Mouse (Mus musculus) gastrocnemius, adult 8-10 months (tissue): ENCODE data around the gene Sez6. TPM values are rescaled to one million over a fixed set of nuclear protein-coding genes. Genes with fewer than 3 reads are reported as not detected.
A peak's percentile ranks its signal among the peaks of the same experiment; 100 is the strongest.

Experiments
- DNase-seq, 2 experiments: peaks; one replicate each; pipeline ENCODE4 v3.0.0; 2022; ENCODE audit warnings: low spot score in 2 of 2
- total RNA-seq, 4 experiments: library from RNA; stranded (reverse); gene quantifications; 2 replicates each; pipeline ENCODE4 v1.2.4; 2022

Gene Sez6
- total RNA-seq, 4 experiments from 2014 or later, result 0.21 to 0.29 (median 0.24) TPM; not detected in 1

GRCm38 (mm10) chr11:77904707-77905106 lies 25.9 kb upstream of the Sez6 start:
- DNase-seq, result no peak

GRCm38 (mm10) chr11:77906097-77906687 lies 24.4 kb upstream of the Sez6 start:
- no peak for DNase-seq

GRCm38 (mm10) chr11:77906747-77907174 lies 23.8 kb upstream of the Sez6 start:
- no peak for DNase-seq

- no peak for DNase-seq
Observed at GRCm38 (mm10) chr11:77908468-77908867, 22.1 kb upstream of the Sez6 start.

- DNase-seq, result no peak
Observed at GRCm38 (mm10) chr11:77909376-77909775, 21.2 kb upstream of the Sez6 start.

GRCm38 (mm10) chr11:77909776-77910175 lies 20.8 kb upstream of the Sez6 start:
- no peak for DNase-seq

- no peak for DNase-seq
Observed at GRCm38 (mm10) chr11:77913505-77913904, 17.1 kb upstream of the Sez6 start.

GRCm38 (mm10) chr11:77914598-77915260 lies 15.9 kb upstream of the Sez6 start:
- no peak for DNase-seq

- DNase-seq, result no peak
Observed at GRCm38 (mm10) chr11:77916741-77917140, 13.9 kb upstream of the Sez6 start.

GRCm38 (mm10) chr11:77917166-77917565 lies 13.4 kb upstream of the Sez6 start:
- peak in 1 of 2 experiments; percentile 12 for DNase-seq

GRCm38 (mm10) chr11:77923285-77923684 lies 7.3 kb upstream of the Sez6 start:
- no peak for DNase-seq

- no peak for DNase-seq
Observed at GRCm38 (mm10) chr11:77925836-77926657, 4.6 kb upstream of the Sez6 start.

- no peak for DNase-seq
Observed at GRCm38 (mm10) chr11:77926666-77927065, 3.9 kb upstream of the Sez6 start.

- no peak for DNase-seq
Observed at GRCm38 (mm10) chr11:77927837-77928236, 2.8 kb upstream of the Sez6 start.

GRCm38 (mm10) chr11:77931541-77932433 lies 1.2 kb downstream of the Sez6 start:
- DNase-seq, result no peak

GRCm38 (mm10) chr11:77932576-77932975 lies 2.0 kb downstream of the Sez6 start:
- no peak for DNase-seq

- DNase-seq, result no peak
Observed at GRCm38 (mm10) chr11:77934111-77934521, 3.5 kb downstream of the Sez6 start.

- DNase-seq, result no peak
Observed at GRCm38 (mm10) chr11:77934568-77935311, 4.1 kb downstream of the Sez6 start.

- DNase-seq, result no peak
Observed at GRCm38 (mm10) chr11:77936846-77937245, 6.2 kb downstream of the Sez6 start.

GRCm38 (mm10) chr11:77937649-77938410 lies 7.2 kb downstream of the Sez6 start:
- no peak for DNase-seq
